Mouse (Mus musculus) forebrain, postnatal 0 days (tissue): Measurements from ENCODE around the gene Stac2. TPM values are rescaled to one million over a fixed set of nuclear protein-coding genes. Genes with fewer than 3 reads are reported as not detected.

ENCODE experiments used
- ATAC-seq: fragments of 200-750 bp; cut with Nextera tagmentation; 2 replicates; pipeline ENCODE4 v1.8.0; 2017; ENCODE audit warnings: mild to moderate bottlenecking, moderate library complexity
- DNase-seq: peaks from one replicate; pipeline ENCODE4 v3.0.0-alpha.2; 2015
- H3K27ac ChIP-seq: fragments of 300-500 bp; sonication (generic); 2 replicates; pipeline ENCODE4 v1.5.1; 2014; ENCODE audit warnings: low read depth, mild to moderate bottlenecking, antibody characterized with exemption, low read length, moderate library complexity, mixed read lengths
- H3K27me3 ChIP-seq: fragments of 300-500 bp; sonication (generic); 2 replicates; pipeline ENCODE4 v1.6.1; 2014; ENCODE audit warnings: mild to moderate bottlenecking, low read length, mixed read lengths; ENCODE audit not compliant: insufficient read depth
- H3K36me3 ChIP-seq: fragments of 300-500 bp; sonication (generic); 2 replicates; pipeline ENCODE4 v1.6.1; 2014; ENCODE audit warnings: mild to moderate bottlenecking, moderate library complexity; ENCODE audit not compliant: insufficient read depth
- H3K4me1 ChIP-seq: fragments of 300-500 bp; sonication (generic); 2 replicates; pipeline ENCODE4 v1.6.1; 2014; ENCODE audit warnings: antibody characterized with exemption; ENCODE audit not compliant: insufficient read depth
- H3K4me2 ChIP-seq: fragments of 300-500 bp; sonication (generic); 2 replicates; pipeline ENCODE4 v1.6.1; 2014; ENCODE audit warnings: low read depth, mild to moderate bottlenecking, moderate library complexity
- H3K4me3 ChIP-seq: fragments of 300-500 bp; sonication (generic); 2 replicates; pipeline ENCODE4 v1.5.1; 2014; ENCODE audit warnings: low read depth, low read length, mixed read lengths
- H3K9ac ChIP-seq: fragments of 300-500 bp; sonication (generic); 2 replicates; pipeline ENCODE4 v1.6.1; 2014; ENCODE audit warnings: mild to moderate bottlenecking
- H3K9me3 ChIP-seq: fragments of 300-500 bp; sonication (generic); 2 replicates; pipeline ENCODE4 v1.6.1; 2016; ENCODE audit warnings: low read length
- CTCF ChIP-seq: sonication (generic); IDR thresholded peaks from 2 replicates; pipeline ENCODE4 v1.5.1; 2016; ENCODE audit warnings: antibody characterized with exemption, control low read depth, low read depth
- WGBS: fragments of 180-500 bp; shearing (Covaris S2); extraction: QIAGEN DNeasy Blood & Tissue Kit; methylation state at CpG from one replicate; pipeline ENCODE4 v1.1.7; 2014; 5-methylcytosine and 5-hydroxymethylcytosine counted together
- polyA plus RNA-seq: library from polyadenylated mRNA; unstranded; fragments of >200 nt; fragmentation: Nextera tagmentation; extraction: Ambion mirVana; gene quantifications from 2 replicates; pipeline ENCODE4 v1.2.1, GENCODE M21; 2015
- total RNA-seq: library from RNA; depleted of rRNA; stranded (reverse); fragments of >200 nt; gene quantifications from 2 replicates; pipeline ENCODE4 v1.2.3, GENCODE M21; 2014

Stac2 gene
- total and polyA plus RNA-seq, 2 experiments from 2014 or later: 2.0 to 2.8 TPM

DNA sequence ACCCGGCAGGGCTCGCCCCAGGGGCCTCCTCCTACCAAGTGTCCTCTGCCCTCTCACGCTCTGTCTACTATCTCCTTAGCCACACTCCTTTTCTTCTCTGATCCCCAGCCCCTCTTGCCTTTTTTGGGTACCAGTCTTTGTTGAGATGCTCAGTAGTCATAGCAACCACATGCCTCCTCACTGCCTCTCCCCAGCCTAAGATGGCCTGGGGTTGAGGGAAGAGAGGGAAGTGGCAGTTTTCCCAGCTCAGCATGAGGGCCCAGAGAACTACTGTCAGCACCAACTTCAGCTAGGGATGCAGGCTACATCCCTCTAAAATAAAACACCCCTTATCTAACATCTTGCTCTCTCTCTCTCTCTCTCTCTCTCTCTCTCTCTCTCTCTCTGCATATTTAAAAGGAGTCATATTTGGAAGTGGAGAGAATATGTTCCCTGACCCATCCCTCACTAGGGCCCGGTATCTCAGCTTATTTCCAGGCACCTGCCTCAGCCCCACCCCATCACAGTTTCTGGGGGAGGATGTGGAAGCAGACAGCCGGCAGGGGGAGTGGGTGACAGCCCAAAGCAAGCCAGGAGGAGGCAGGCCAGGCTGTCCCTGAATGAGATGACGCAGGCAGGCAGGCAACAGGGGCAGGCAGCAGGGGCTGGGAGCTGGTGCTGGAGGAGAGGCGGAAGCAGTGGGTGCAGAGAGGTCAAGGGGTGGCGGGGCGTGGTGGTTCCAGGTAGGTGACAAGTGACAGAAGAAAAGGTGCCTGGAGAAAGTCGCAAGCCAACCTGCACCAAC, 34.2 kb downstream of the Stac2 start:
- H3K9me3 ChIP-seq: no peaks in the 10 kb centered on the region
- peak overlapping the region; percentile 76 for H3K27ac ChIP-seq
- H3K9ac ChIP-seq: peak overlapping the region; percentile 38
- peak; percentile 75 for TF ChIP-seq CTCF
- peak overlapping the region; percentile 65 for H3K4me2 ChIP-seq
- H3K36me3 ChIP-seq: peaks cover 38% of the 10 kb centered on the region
- WGBS: 31% methylated on average over 10 of the region's 10 CpGs
- no peaks in the 10 kb centered on the region for H3K27me3 ChIP-seq
- H3K4me3 ChIP-seq: no peak overlapping the region
- no peak for DNase-seq
- ATAC-seq: peak; percentile 44
- H3K4me1 ChIP-seq: peaks cover 25% of the 10 kb centered on the region

DNA sequence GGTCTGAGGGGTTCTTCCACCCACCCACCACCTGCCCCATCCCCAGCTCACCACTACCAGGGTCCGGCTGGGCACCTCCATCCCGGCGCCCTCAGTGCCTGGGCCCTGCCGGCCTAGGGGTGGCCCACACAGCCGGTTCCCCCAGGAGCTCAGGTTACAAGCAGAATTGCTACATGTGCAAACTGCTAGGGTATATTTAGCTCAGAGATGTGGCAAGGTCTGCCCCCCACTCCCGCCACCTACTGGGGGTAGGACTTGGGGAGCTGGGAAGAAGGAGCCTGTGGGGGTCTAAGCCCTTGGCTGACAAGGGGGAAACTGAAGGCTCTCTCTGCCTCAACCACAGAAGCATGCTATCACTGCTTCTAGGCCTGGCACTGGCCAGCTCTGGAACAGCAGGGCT, 35.0 kb downstream of the Stac2 start:
- H3K27ac ChIP-seq: no peak overlapping the region
- TF ChIP-seq CTCF: no peak
- H3K9ac ChIP-seq: no peak overlapping the region
- WGBS: 77% methylated on average over 6 of the region's 6 CpGs
- DNase-seq (no peak), ATAC-seq (no peak)
- no peaks in the 10 kb centered on the region for H3K27me3 ChIP-seq
- H3K4me2 ChIP-seq: no peak overlapping the region
- no peak overlapping the region for H3K4me3 ChIP-seq
- peaks cover 22% of the 10 kb centered on the region for H3K4me1 ChIP-seq
- H3K36me3 ChIP-seq: peaks cover 41% of the 10 kb centered on the region
- H3K9me3 ChIP-seq: no peaks in the 10 kb centered on the region

DNA sequence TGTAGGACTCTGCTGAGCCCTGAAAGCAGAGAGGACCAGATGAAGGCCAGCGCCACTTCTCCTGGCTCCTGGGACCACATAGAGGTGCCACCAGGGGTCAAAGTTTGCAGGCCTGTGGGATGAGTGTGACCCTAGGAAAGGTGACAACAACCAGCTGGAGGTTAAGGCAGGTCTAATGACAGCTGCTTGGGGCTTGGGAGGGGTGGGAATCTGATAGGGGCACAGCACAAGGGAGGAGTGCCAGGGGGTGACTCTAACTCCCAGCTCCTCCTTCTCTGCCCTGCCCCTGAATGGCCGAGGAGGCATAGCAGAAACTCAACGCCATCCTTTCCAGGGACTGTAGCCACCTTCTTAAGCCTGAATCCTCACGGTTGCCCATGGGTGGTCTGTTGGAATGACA, 36.4 kb downstream of the Stac2 start:
- Histone ChIP-seq H3K4me3 (no peak overlapping the region), H3K4me1 (peaks cover 20% of the 10 kb centered on the region), H3K36me3 (peaks cover 49% of the 10 kb centered on the region), H3K27ac (no peak overlapping the region), H3K9me3 (no peaks in the 10 kb centered on the region), H3K4me2 (no peak overlapping the region), H3K27me3 (no peaks in the 10 kb centered on the region), H3K9ac (no peak overlapping the region)
- 81% methylated on average over 4 of the region's 4 CpGs for WGBS
- no peak for TF ChIP-seq CTCF
- ATAC-seq (no peak), DNase-seq (no peak)

DNA sequence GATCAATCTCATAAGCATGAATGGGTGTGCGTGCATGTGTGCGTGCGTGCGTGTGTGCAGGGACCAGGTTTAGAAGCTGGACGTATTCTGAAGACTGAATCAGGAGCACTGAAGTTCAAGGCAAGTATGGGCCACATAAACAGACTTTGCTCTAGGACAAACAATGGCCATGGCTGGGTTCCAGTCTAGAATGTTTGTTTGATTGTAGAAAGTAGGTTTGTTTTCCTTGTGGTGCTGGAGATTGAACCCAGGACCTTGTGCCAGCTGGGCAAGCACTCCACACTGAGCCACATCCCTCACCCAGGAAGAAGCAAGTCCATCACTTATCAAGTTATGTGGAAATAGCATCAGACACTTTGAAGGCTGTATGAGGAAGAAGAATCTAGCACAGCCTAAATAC, 37.1 kb downstream of the Stac2 start:
- Histone ChIP-seq H3K27me3 (no peaks in the 10 kb centered on the region), H3K4me2 (no peak overlapping the region), H3K36me3 (peaks cover 54% of the 10 kb centered on the region), H3K9me3 (no peaks in the 10 kb centered on the region), H3K4me1 (peaks cover 16% of the 10 kb centered on the region), H3K27ac (no peak overlapping the region), H3K9ac (no peak overlapping the region), H3K4me3 (no peak overlapping the region)
- ATAC-seq (no peak), DNase-seq (no peak)
- no peak for TF ChIP-seq CTCF
- 95% methylated on average over 5 of the region's 5 CpGs for WGBS

DNA sequence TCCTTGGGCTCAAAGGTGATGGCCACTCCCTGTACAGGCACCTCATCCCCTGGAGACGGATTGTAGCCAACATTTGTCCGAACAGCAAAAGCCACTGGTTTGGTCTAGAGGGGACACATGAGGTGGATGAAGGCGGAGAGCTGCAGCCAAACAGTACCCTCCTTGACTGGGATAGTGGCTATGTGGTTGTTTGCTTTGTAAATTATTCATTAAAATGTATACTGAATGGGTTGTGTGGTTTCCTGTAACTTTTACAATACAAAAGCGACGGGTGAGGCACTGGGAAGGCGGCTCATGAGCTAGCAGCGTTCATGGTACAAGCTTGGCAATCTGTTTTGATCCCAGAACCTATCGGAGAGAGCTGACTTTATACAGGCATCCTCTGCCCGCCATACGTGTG, 40.4 kb downstream of the Stac2 start:
- no peak overlapping the region for H3K27ac ChIP-seq
- no peak for DNase-seq
- no peak overlapping the region for H3K9ac ChIP-seq
- H3K4me1 ChIP-seq: no peaks in the 10 kb centered on the region
- H3K27me3 ChIP-seq: no peaks in the 10 kb centered on the region
- no peak for TF ChIP-seq CTCF
- H3K4me2 ChIP-seq: no peak overlapping the region
- WGBS: 86% methylated on average over 10 of the region's 10 CpGs
- ATAC-seq: no peak
- H3K9me3 ChIP-seq: no peaks in the 10 kb centered on the region
- H3K4me3 ChIP-seq: no peak overlapping the region
- peaks cover 81% of the 10 kb centered on the region for H3K36me3 ChIP-seq

DNA sequence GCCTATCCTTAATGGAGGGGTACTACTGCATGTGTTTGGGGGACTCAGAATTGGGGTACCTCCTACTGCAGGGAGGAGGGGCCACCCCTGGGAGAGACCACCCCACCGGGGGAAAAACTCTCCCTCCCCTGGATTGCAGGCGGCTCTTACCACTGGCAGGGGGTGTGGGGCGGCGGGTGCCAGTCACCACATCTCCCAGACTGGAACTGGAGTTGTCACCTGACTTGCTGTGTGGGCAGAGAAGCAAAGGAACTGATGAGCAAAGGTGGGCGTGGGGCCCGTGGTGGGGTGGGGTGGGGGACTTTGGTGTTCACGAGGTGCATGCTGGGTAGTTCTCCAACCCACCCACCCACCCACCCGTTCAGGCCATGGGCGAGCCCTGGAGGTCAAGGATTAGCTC, 41.5 kb downstream of the Stac2 start:
- Histone ChIP-seq H3K4me3 (no peak overlapping the region), H3K27me3 (no peaks in the 10 kb centered on the region), H3K9ac (no peak overlapping the region), H3K9me3 (no peaks in the 10 kb centered on the region), H3K4me1 (no peaks in the 10 kb centered on the region), H3K36me3 (peaks cover 82% of the 10 kb centered on the region), H3K4me2 (no peak overlapping the region), H3K27ac (no peak overlapping the region)
- TF ChIP-seq CTCF: no peak
- 83% methylated on average over 9 of the region's 9 CpGs for WGBS
- DNase-seq: no peak
- no peak for ATAC-seq

DNA sequence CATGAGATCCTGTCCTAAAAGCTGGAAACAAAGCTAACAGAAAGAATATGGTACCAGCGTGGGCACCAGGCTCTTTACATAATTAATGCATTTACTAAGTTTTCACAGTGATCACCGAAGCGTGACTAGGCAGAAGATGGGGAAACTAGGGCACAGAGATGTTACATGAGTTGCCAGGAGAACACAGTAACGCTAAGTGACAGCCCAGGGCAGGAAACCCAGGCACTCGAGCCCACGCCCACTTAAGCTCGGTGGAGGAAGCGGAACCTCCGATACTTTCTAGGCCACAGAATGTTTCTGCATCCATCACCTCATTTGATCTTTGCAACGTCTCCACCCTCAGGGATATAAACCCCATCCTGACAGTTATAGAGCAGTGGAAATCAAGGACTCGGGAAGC, 45.2 kb downstream of the Stac2 start:
- H3K36me3 ChIP-seq: peaks cover 80% of the 10 kb centered on the region
- H3K4me1 ChIP-seq: no peaks in the 10 kb centered on the region
- no peak for ATAC-seq
- no peaks in the 10 kb centered on the region for H3K9me3 ChIP-seq
- no peaks in the 10 kb centered on the region for H3K27me3 ChIP-seq
- whole genome bisulfite sequencing: 85% methylated on average over 11 of the region's 11 CpGs
- no peak overlapping the region for H3K27ac ChIP-seq
- no peak overlapping the region for H3K4me2 ChIP-seq
- H3K4me3 ChIP-seq: no peak overlapping the region
- DNase-seq: no peak
- H3K9ac ChIP-seq: no peak overlapping the region
- TF ChIP-seq CTCF: no peak
